Mouse (Mus musculus) cerebellum, postnatal 36 days (tissue): Measurements from ENCODE around the gene Cbx4.

Experiments used
- DNase-seq, 2 experiments: peaks; one replicate each; pipeline ENCODE4 v3.0.0; 2021 to 2022; ENCODE audit warnings: mixed read lengths in 2 of 2

Gene Cbx4

GRCm38 (mm10) chr11:119056301-119057211 lies 29.5 kb downstream of the Cbx4 start:
- peak; percentile 66 to 73 for DNase-seq

- peak in 1 of 2 experiments; percentile 36 for DNase-seq
Measured at GRCm38 (mm10) chr11:119055571-119056131, 30.4 kb downstream of the Cbx4 start.

- DNase-seq = peak; percentile 59 to 62
Measured at GRCm38 (mm10) chr11:119054351-119055345, 31.4 kb downstream of the Cbx4 start.

- peak; percentile 57 to 60 for DNase-seq
Measured at GRCm38 (mm10) chr11:119053738-119054350, 32.2 kb downstream of the Cbx4 start.

- DNase-seq = peak; percentile 81 to 86
Measured at GRCm38 (mm10) chr11:119053257-119053670, 32.8 kb downstream of the Cbx4 start.

- DNase-seq = peak; percentile 33 to 45
Measured at GRCm38 (mm10) chr11:119052661-119053256, 33.3 kb downstream of the Cbx4 start.

- peak; percentile 63 for DNase-seq
Measured at GRCm38 (mm10) chr11:119051927-119052660, 33.9 kb downstream of the Cbx4 start.

GRCm38 (mm10) chr11:119051426-119051825 lies 34.6 kb downstream of the Cbx4 start:
- no peak for DNase-seq

GRCm38 (mm10) chr11:119050361-119050760 lies 35.7 kb downstream of the Cbx4 start:
- no peak for DNase-seq

GRCm38 (mm10) chr11:119048133-119048510 lies 37.9 kb downstream of the Cbx4 start:
- DNase-seq = no peak

GRCm38 (mm10) chr11:119047261-119048132 lies 38.5 kb downstream of the Cbx4 start:
- DNase-seq = no peak

GRCm38 (mm10) chr11:119046601-119047245 lies 39.3 kb downstream of the Cbx4 start:
- DNase-seq = no peak

- no peak for DNase-seq
Measured at GRCm38 (mm10) chr11:119044551-119045337, 41.3 kb downstream of the Cbx4 start.

GRCm38 (mm10) chr11:119043761-119044550 lies 42.1 kb downstream of the Cbx4 start:
- peak in 1 of 2 experiments; percentile 33 for DNase-seq

GRCm38 (mm10) chr11:119043273-119043540 lies 42.8 kb downstream of the Cbx4 start:
- no peak for DNase-seq

- no peak for DNase-seq
Measured at GRCm38 (mm10) chr11:119042466-119043272, 43.4 kb downstream of the Cbx4 start.

- no peak for DNase-seq
Measured at GRCm38 (mm10) chr11:119041750-119042465, 44.1 kb downstream of the Cbx4 start.
